ENCODE assay signal across 9 mouse cellular contexts in the genomic region with DNA sequence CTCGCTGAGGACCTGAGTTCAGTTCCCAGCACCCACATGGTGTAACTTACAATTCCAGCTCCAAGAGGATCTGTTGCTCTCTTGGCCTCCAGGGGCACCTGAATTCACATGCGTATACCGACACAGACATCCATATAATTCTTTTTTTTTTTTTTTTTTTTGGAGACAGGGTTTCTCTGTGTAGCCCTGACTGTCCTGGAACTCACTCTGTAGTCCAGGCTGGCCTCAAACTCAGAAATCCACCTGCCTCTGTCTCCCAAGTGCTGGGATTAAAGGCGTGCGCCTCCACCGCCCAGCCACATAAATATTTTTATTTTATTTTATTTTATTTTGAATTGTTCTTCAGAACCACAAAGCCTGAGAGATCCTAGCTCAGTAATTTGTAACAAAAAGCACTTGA. TPM values are rescaled to one million over a fixed set of nuclear protein-coding genes. Genes with fewer than 3 reads are reported as not detected.
DNase-seq lines count a peak whose midpoint lies in the region; ATAC-seq and TF ChIP-seq lines count a peak whose summit lies in the region.
"Not testable (repeated sequence)": the region's sequence is repeated elsewhere in the genome, so short reads cannot be mapped to it uniquely, and the experiment has no call there.
"Had no signal": no experiment of that assay in that cellular context is flagged by ENCODE, and none has a peak within 500 bp of the region (broad histone marks: within the 10 kb centered on the region; RNA-seq: fewer than 3 reads in every experiment).

No protein-coding gene starts in this region.

- not testable (repeated sequence) for DNase-seq in forebrain, embryonic 14.5 days (ENCODE audit: low spot score); heart, postnatal 0 days (ENCODE audit: low spot score); kidney, adult 2 months; liver, adult 2 months (ENCODE audit: extremely low read depth, low read depth, low spot score)

- not testable (repeated sequence) for H3K27me3 ChIP-seq in forebrain, embryonic 14.5 days (replicated peaks; ENCODE audit: control insufficient read depth, insufficient read depth, low read length); heart, postnatal 0 days (ENCODE audit: control insufficient read depth, insufficient read depth, low read length); kidney, adult 2 months (replicated peaks; ENCODE audit: control insufficient read depth, insufficient read depth, low read length); liver, adult 2 months (ENCODE audit: control insufficient read depth, insufficient read depth, low read length); megakaryocyte, embryonic 14.5 days (replicated peaks); neural tube, embryonic 14.5 days (ENCODE audit: control insufficient read depth, insufficient read depth, low read length)

- peak overlapping the region; percentile 63 for H3K4me3 ChIP-seq in cortical plate, adult 2 months (ENCODE audit: insufficient read depth, low read length)
- peak overlapping the region; percentile 74 for H3K4me3 ChIP-seq in forebrain, embryonic 14.5 days (ENCODE audit: low read depth, low read length)
- H3K4me3 ChIP-seq in heart, postnatal 0 days (ENCODE audit: low read depth, low read length), result peak overlapping the region; percentile 91
- peak overlapping the region; percentile 26; the same call in 1 of the 2 replicates for H3K4me3 ChIP-seq in kidney, adult 2 months (ENCODE audit: insufficient read depth, low read depth, low read length)
- H3K4me3 ChIP-seq in liver, adult 2 months (ENCODE audit: insufficient read depth, low read depth, low read length), result peak overlapping the region; percentile 15
- H3K4me3 ChIP-seq in megakaryocyte, embryonic 14.5 days (replicated peaks), result peak overlapping the region; percentile 97
- peak overlapping the region; percentile 85 for H3K4me3 ChIP-seq in neural tube, embryonic 14.5 days (ENCODE audit: low read depth, low read length)

- TF ChIP-seq EP300 in heart, postnatal 0 days (IDR thresholded peaks at IDR 0.05; ENCODE audit: low read depth), result not testable (repeated sequence)

- H3K36me3 ChIP-seq in forebrain, embryonic 14.5 days (ENCODE audit: control insufficient read depth, insufficient read depth, low read length); heart, postnatal 0 days (replicated peaks; ENCODE audit: control insufficient read depth, insufficient read depth, low read length); kidney, adult 2 months (ENCODE audit: control insufficient read depth, insufficient read depth, low read length); liver, adult 2 months (ENCODE audit: control insufficient read depth, insufficient read depth, low read length); neural tube, embryonic 14.5 days (ENCODE audit: control insufficient read depth, insufficient read depth, low read length): not testable (repeated sequence)
- peaks cover 22% of the 10 kb centered on the region for H3K36me3 ChIP-seq in megakaryocyte, embryonic 14.5 days (replicated peaks; ENCODE audit: low read length)

- H3K79me2 ChIP-seq in liver, adult 2 months (ENCODE audit: control insufficient read depth, insufficient read depth, low read length), result peaks cover 11% of the 10 kb centered on the region; the same call in 1 of the 2 replicates

- H3K9ac ChIP-seq in forebrain, embryonic 14.5 days (ENCODE audit: low read length), result peak overlapping the region; percentile 93
- peak overlapping the region; percentile 88 for H3K9ac ChIP-seq in heart, postnatal 0 days (replicated peaks; ENCODE audit: low read depth, low read length)
- H3K9ac ChIP-seq in liver, adult 2 months (ENCODE audit: low read depth, low read length), result peak overlapping the region; percentile 16; the same call in 1 of the 2 replicates
- H3K9ac ChIP-seq in neural tube, embryonic 14.5 days (replicated peaks; ENCODE audit: low read depth, low read length), result peak overlapping the region; percentile 92

- H3K27ac ChIP-seq in cortical plate, adult 2 months (ENCODE audit: insufficient read depth, low read length); kidney, adult 2 months (ENCODE audit: insufficient read depth, low read depth, low read length); liver, adult 2 months (replicated peaks; ENCODE audit: insufficient read depth, low read depth, low read length): not testable (repeated sequence)
- peak overlapping the region; percentile 80; the same call in 1 of the 2 replicates for H3K27ac ChIP-seq in forebrain, embryonic 14.5 days (ENCODE audit: low read depth, low read length)
- peak overlapping the region; percentile 77; the same call in 1 of the 2 replicates for H3K27ac ChIP-seq in heart, postnatal 0 days (ENCODE audit: low read depth)
- H3K27ac ChIP-seq in neural tube, embryonic 14.5 days (ENCODE audit: low read depth, low read length), result peak overlapping the region; percentile 84

- TF ChIP-seq POLR2A in cortical plate, adult 2 months (IDR thresholded peaks at IDR 0.05; ENCODE audit: extremely low read depth, insufficient read depth, low read length); kidney, adult 2 months (IDR thresholded peaks at IDR 0.05; ENCODE audit: low read depth, low read length); liver, adult 2 months (IDR thresholded peaks at IDR 0.05; ENCODE audit: extremely low read depth, insufficient read depth, low read length): not testable (repeated sequence)

- WGBS in forebrain, embryonic 14.5 days, result 53% methylated on average over 6 of the region's 6 CpGs
- WGBS in heart, postnatal 0 days, result 43% methylated on average over 6 of the region's 6 CpGs
- WGBS in kidney, adult 2 months, result 44% methylated on average over 6 of the region's 6 CpGs
- whole genome bisulfite sequencing in liver, adult 2 months, result 49% methylated on average over 6 of the region's 6 CpGs
- WGBS in neural tube, embryonic 14.5 days, result 58% methylated on average over 6 of the region's 6 CpGs

- not testable (repeated sequence) for TF ChIP-seq CTCF in cortical plate, adult 2 months (IDR thresholded peaks at IDR 0.05; ENCODE audit: extremely low read depth, insufficient read depth, low read length); heart, postnatal 0 days (IDR thresholded peaks at IDR 0.05; ENCODE audit: low read depth); kidney, adult 2 months (conservative IDR thresholded peaks at IDR 0.05; ENCODE audit: insufficient read depth, insufficient read length, low read depth, low read length); liver, adult 2 months (IDR thresholded peaks at IDR 0.05; ENCODE audit: low read depth, low read length)

- peak; percentile 17; the same call in 1 of the 2 replicates for ATAC-seq in forebrain, embryonic 14.5 days
- not testable (repeated sequence) for ATAC-seq in heart, postnatal 0 days (ENCODE audit: insufficient read depth, low read depth)
- peak; percentile 38 for ATAC-seq in neural tube, embryonic 14.5 days (ENCODE audit: low read depth)

- H3K4me1 ChIP-seq in cortical plate, adult 2 months (ENCODE audit: control insufficient read depth, insufficient read depth, low read length); forebrain, embryonic 14.5 days (ENCODE audit: control insufficient read depth, insufficient read depth, low read length); heart, postnatal 0 days (ENCODE audit: control insufficient read depth, insufficient read depth); kidney, adult 2 months (ENCODE audit: control insufficient read depth, insufficient read depth, low read length); liver, adult 2 months (ENCODE audit: control insufficient read depth, insufficient read depth, low read length); neural tube, embryonic 14.5 days (ENCODE audit: control insufficient read depth, insufficient read depth, low read length): not testable (repeated sequence)
- H3K4me1 ChIP-seq in megakaryocyte, embryonic 14.5 days, result peaks cover 62% of the 10 kb centered on the region

- not testable (repeated sequence) for H3K9me3 ChIP-seq in forebrain, embryonic 14.5 days (replicated peaks; ENCODE audit: control insufficient read depth, low read length); heart, postnatal 0 days (replicated peaks; ENCODE audit: control insufficient read depth, low read length); megakaryocyte, embryonic 14.5 days; neural tube, embryonic 14.5 days (ENCODE audit: control insufficient read depth, low read length)

- H3K4me2 ChIP-seq in forebrain, embryonic 14.5 days (ENCODE audit: low read length), result peak overlapping the region; percentile 83
- peak overlapping the region; percentile 98 for H3K4me2 ChIP-seq in heart, postnatal 0 days (ENCODE audit: low read depth, low read length)
- peak overlapping the region; percentile 87 for H3K4me2 ChIP-seq in neural tube, embryonic 14.5 days (ENCODE audit: low read depth, low read length)

RNA-seq across cellular contexts. Expression of gene Arpc1a, which starts 0.4 kb away (rescaled TPM):
- polyA plus RNA-seq in cortical plate, adult 2 months (2012; rRNA removed), result 253 and 254 TPM in 2 replicates
- polyA plus RNA-seq in forebrain, embryonic 14.5 days (2014; fragmentation: Nextera tagmentation; extraction: Ambion mirVana), result 241 and 263 TPM in 2 replicates
- total RNA-seq in heart, postnatal 0 days (2014; rRNA removed; ENCODE audit: low replicate concordance), result 64.7 and 73.5 TPM in 2 replicates
- polyA plus RNA-seq in heart, postnatal 0 days (2015; fragmentation: Nextera tagmentation; extraction: Ambion mirVana), result 82.0 and 83.5 TPM in 2 replicates
- 123 and 141 TPM in 2 replicates for polyA plus RNA-seq in kidney, adult 2 months (2012; rRNA removed)
- 36.0 and 47.1 TPM in 2 replicates for total RNA-seq in liver, adult 2 months (2014; rRNA removed)
- polyA plus RNA-seq in liver, adult 2 months (2012; rRNA removed), result 64.7 and 66.5 TPM in 2 replicates
- polyA plus RNA-seq in megakaryocyte, embryonic 14.5 days (2012; ENCODE audit: insufficient read depth, low replicate concordance), result 25.4 and 41.5 TPM in 2 replicates
- polyA plus RNA-seq in neural tube, embryonic 14.5 days (2014; fragmentation: Nextera tagmentation; extraction: Ambion mirVana), result 243 and 254 TPM in 2 replicates

RNA-seq across cellular contexts. Expression of gene Kpna7, which starts 0.6 kb away (rescaled TPM):
- polyA plus RNA-seq in cortical plate, adult 2 months (2012; rRNA removed), result not detected in 2 replicates
- not detected in 2 replicates for polyA plus RNA-seq in forebrain, embryonic 14.5 days (2014; fragmentation: Nextera tagmentation; extraction: Ambion mirVana)
- total RNA-seq in heart, postnatal 0 days (2014; rRNA removed; ENCODE audit: low replicate concordance), result not detected in 2 replicates
- polyA plus RNA-seq in heart, postnatal 0 days (2015; fragmentation: Nextera tagmentation; extraction: Ambion mirVana), result not detected in 2 replicates
- polyA plus RNA-seq in kidney, adult 2 months (2012; rRNA removed), result not detected in 2 replicates
- not detected in 2 replicates for total RNA-seq in liver, adult 2 months (2014; rRNA removed)
- polyA plus RNA-seq in liver, adult 2 months (2012; rRNA removed), result not detected in 2 replicates
- polyA plus RNA-seq in megakaryocyte, embryonic 14.5 days (2012; ENCODE audit: insufficient read depth, low replicate concordance), result not detected in 2 replicates
- polyA plus RNA-seq in neural tube, embryonic 14.5 days (2014; fragmentation: Nextera tagmentation; extraction: Ambion mirVana), result not detected in 2 replicates
- total RNA-seq: gastrocnemius, postnatal 4 days; left cerebral cortex, postnatal 10 days had no signal

RNA-seq across cellular contexts. Expression of gene Arpc1b, which starts 30.8 kb away (rescaled TPM):
- polyA plus RNA-seq in cortical plate, adult 2 months (2012; rRNA removed), result 74.5 and 84.6 TPM in 2 replicates
- 48.8 and 50.3 TPM in 2 replicates for polyA plus RNA-seq in forebrain, embryonic 14.5 days (2014; fragmentation: Nextera tagmentation; extraction: Ambion mirVana)
- total RNA-seq in heart, postnatal 0 days (2014; rRNA removed; ENCODE audit: low replicate concordance), result 105 and 267 TPM in 2 replicates
- 179 and 181 TPM in 2 replicates for polyA plus RNA-seq in heart, postnatal 0 days (2015; fragmentation: Nextera tagmentation; extraction: Ambion mirVana)
- polyA plus RNA-seq in kidney, adult 2 months (2012; rRNA removed), result 184 and 193 TPM in 2 replicates
- total RNA-seq in liver, adult 2 months (2014; rRNA removed), result 30.9 and 61.0 TPM in 2 replicates
- polyA plus RNA-seq in liver, adult 2 months (2012; rRNA removed), result 93.8 and 137 TPM in 2 replicates
- polyA plus RNA-seq in megakaryocyte, embryonic 14.5 days (2012; ENCODE audit: insufficient read depth, low replicate concordance), result 1,949 and 2,538 TPM in 2 replicates
- 14.1 and 41.7 TPM in 2 replicates for polyA plus RNA-seq in neural tube, embryonic 14.5 days (2014; fragmentation: Nextera tagmentation; extraction: Ambion mirVana)

RNA-seq across cellular contexts. Expression of gene 1700018F24Rik, which starts 40.4 kb away (rescaled TPM):
- not detected in 2 replicates for polyA plus RNA-seq in cortical plate, adult 2 months (2012; rRNA removed)
- polyA plus RNA-seq in forebrain, embryonic 14.5 days (2014; fragmentation: Nextera tagmentation; extraction: Ambion mirVana), result not detected in 2 replicates
- not detected in 2 replicates for total RNA-seq in heart, postnatal 0 days (2014; rRNA removed; ENCODE audit: low replicate concordance)
- polyA plus RNA-seq in heart, postnatal 0 days (2015; fragmentation: Nextera tagmentation; extraction: Ambion mirVana), result not detected in 2 replicates
- polyA plus RNA-seq in kidney, adult 2 months (2012; rRNA removed), result not detected in 2 replicates
- total RNA-seq in liver, adult 2 months (2014; rRNA removed), result not detected in 2 replicates
- not detected in 2 replicates for polyA plus RNA-seq in liver, adult 2 months (2012; rRNA removed)
- not detected in 2 replicates for polyA plus RNA-seq in megakaryocyte, embryonic 14.5 days (2012; ENCODE audit: insufficient read depth, low replicate concordance)
- polyA plus RNA-seq in neural tube, embryonic 14.5 days (2014; fragmentation: Nextera tagmentation; extraction: Ambion mirVana), result not detected in 2 replicates
- total RNA-seq: gastrocnemius, postnatal 4 days; left cerebral cortex, postnatal 10 days had no signal

RNA-seq across cellular contexts. Expression of gene Gm4871, which starts 50.6 kb away (rescaled TPM):
- polyA plus RNA-seq in cortical plate, adult 2 months (2012; rRNA removed), result not detected in 2 replicates
- not detected in 2 replicates for polyA plus RNA-seq in forebrain, embryonic 14.5 days (2014; fragmentation: Nextera tagmentation; extraction: Ambion mirVana)
- not detected in 2 replicates for total RNA-seq in heart, postnatal 0 days (2014; rRNA removed; ENCODE audit: low replicate concordance)
- not detected in 2 replicates for polyA plus RNA-seq in heart, postnatal 0 days (2015; fragmentation: Nextera tagmentation; extraction: Ambion mirVana)
- not detected in 2 replicates for polyA plus RNA-seq in kidney, adult 2 months (2012; rRNA removed)
- not detected in 2 replicates for total RNA-seq in liver, adult 2 months (2014; rRNA removed)
- not detected in 2 replicates for polyA plus RNA-seq in liver, adult 2 months (2012; rRNA removed)
- polyA plus RNA-seq in megakaryocyte, embryonic 14.5 days (2012; ENCODE audit: insufficient read depth, low replicate concordance), result 1.6 TPM in 1 of 2 replicates, not detected in the other
- not detected in 2 replicates for polyA plus RNA-seq in neural tube, embryonic 14.5 days (2014; fragmentation: Nextera tagmentation; extraction: Ambion mirVana)
- total RNA-seq: gastrocnemius, postnatal 4 days; left cerebral cortex, postnatal 10 days had no signal

Comparison
In these comparisons a context has a peak if more than half of its experiments do, and no peak if none do; other contexts are left out.
1. H3K4me3 ChIP-seq: peak in every context shown above with its lines; median percentile 97 in megakaryocyte, embryonic 14.5 days; 91 in heart, postnatal 0 days; 85 in neural tube, embryonic 14.5 days; 74 in forebrain, embryonic 14.5 days; 63 in cortical plate, adult 2 months; 26 in kidney, adult 2 months; 15 in liver, adult 2 months.
2. H3K9ac ChIP-seq: peak in every context shown above with its lines; median percentile 93 in forebrain, embryonic 14.5 days; 92 in neural tube, embryonic 14.5 days; 88 in heart, postnatal 0 days; 16 in liver, adult 2 months.
3. RNA of gene Arpc1b, which starts 30.8 kb away (polyA plus RNA-seq): 1,949 to 2,538 TPM in megakaryocyte, embryonic 14.5 days; 184 to 193 TPM in kidney, adult 2 months, 179 to 181 TPM in heart, postnatal 0 days, 93.8 to 137 TPM in liver, adult 2 months, 74.5 to 84.6 TPM in cortical plate, adult 2 months, 48.8 to 50.3 TPM in forebrain, embryonic 14.5 days and 14.1 to 41.7 TPM in neural tube, embryonic 14.5 days; every median in the first group is over 10 times any median in the second.
4. Peak in every context shown above with its lines, with median percentiles within 50 percentile points of each other: H3K4me2 ChIP-seq.